Mouse (Mus musculus): ENCODE measurements around the gene Rasgef1b.

- TF ChIP-seq CTCF (IDR thresholded peaks at IDR 0.05; ENCODE audit: borderline replicate concordance, control insufficient read depth, extremely low read depth, insufficient read depth, low read length, poor library complexity) (no peak), POLR2A (IDR thresholded peaks at IDR 0.05; ENCODE audit: control insufficient read depth, extremely low read depth, insufficient read depth, low read length, poor library complexity) (no peak)
These were observed 92.3 kb downstream of the Rasgef1b start for GRCm38 (mm10) chr5:99636575-99636974.
